In genomic region chr2:32464212-32464891, GRCm38 (mm10) we compare ENCODE assay signal across 10 mouse cellular contexts. TPM values are rescaled to one million over a fixed set of nuclear protein-coding genes. Genes with fewer than 3 reads are reported as not detected.
DNase-seq lines count a peak whose midpoint lies in the region; ATAC-seq lines count a peak whose summit lies in the region.
"Had no signal": no experiment of that assay in that cellular context is flagged by ENCODE, and none has a peak within 500 bp of the region (broad histone marks: within the 10 kb centered on the region; RNA-seq: fewer than 3 reads in every experiment).

No protein-coding gene starts in this region.

- H3K27ac ChIP-seq in lung, embryonic 16.5 days (ENCODE audit: low read length), result peak overlapping the region; percentile 66
- H3K27ac ChIP-seq in hindbrain, embryonic 11.5 days (ENCODE audit: low read depth, low read length), result no peak overlapping the region
- no peak overlapping the region for H3K27ac ChIP-seq in midbrain, embryonic 14.5 days (replicated peaks; ENCODE audit: low read depth, low read length)

- no peak overlapping the region for H3K4me2 ChIP-seq in lung, embryonic 16.5 days (ENCODE audit: low read depth, low read length)
- no peak overlapping the region for H3K4me2 ChIP-seq in hindbrain, embryonic 11.5 days (replicated peaks; ENCODE audit: low read depth, low read length)
- H3K4me2 ChIP-seq in midbrain, embryonic 14.5 days (ENCODE audit: low read length), result no peak overlapping the region

- H3K9me3 ChIP-seq in lung, embryonic 16.5 days (ENCODE audit: control insufficient read depth, low read length), result no peaks in the 10 kb centered on the region
- no peaks in the 10 kb centered on the region for H3K9me3 ChIP-seq in hindbrain, embryonic 11.5 days (ENCODE audit: control insufficient read depth, low read length)
- no peaks in the 10 kb centered on the region for H3K9me3 ChIP-seq in midbrain, embryonic 14.5 days (ENCODE audit: control insufficient read depth, low read length)

- ATAC-seq in lung, embryonic 16.5 days (ENCODE audit: low read depth), result peak; percentile 88
- ATAC-seq in hindbrain, embryonic 11.5 days (ENCODE audit: low FRiP score), result no peak
- ATAC-seq in midbrain, embryonic 14.5 days (ENCODE audit: low FRiP score, low TSS enrichment), result no peak
- ATAC-seq: Patski had no signal

- peaks cover 14% of the 10 kb centered on the region for H3K4me1 ChIP-seq in lung, embryonic 16.5 days (replicated peaks; ENCODE audit: control insufficient read depth, insufficient read depth, low read length)
- H3K4me1 ChIP-seq in hindbrain, embryonic 11.5 days (replicated peaks; ENCODE audit: control insufficient read depth, insufficient read depth, low read length), result no peaks in the 10 kb centered on the region
- no peaks in the 10 kb centered on the region for H3K4me1 ChIP-seq in midbrain, embryonic 14.5 days (ENCODE audit: control insufficient read depth, insufficient read depth, low read length)

- 17% methylated on average over 6 of the region's 6 CpGs for WGBS in lung, embryonic 16.5 days
- 83% methylated on average over 6 of the region's 6 CpGs for WGBS in hindbrain, embryonic 11.5 days
- 79% methylated on average over 6 of the region's 6 CpGs for WGBS in midbrain, embryonic 14.5 days

- H3K27me3 ChIP-seq in lung, embryonic 16.5 days (ENCODE audit: control insufficient read depth, insufficient read depth, low read depth, low read length), result no peaks in the 10 kb centered on the region
- H3K27me3 ChIP-seq in hindbrain, embryonic 11.5 days (ENCODE audit: control insufficient read depth, insufficient read depth, low read length), result no peaks in the 10 kb centered on the region
- no peaks in the 10 kb centered on the region for H3K27me3 ChIP-seq in midbrain, embryonic 14.5 days (ENCODE audit: control insufficient read depth, insufficient read depth, low read length)
- H3K27me3 ChIP-seq: Patski had no signal

- H3K9ac ChIP-seq in lung, embryonic 16.5 days (ENCODE audit: low read length), result no peak overlapping the region
- H3K9ac ChIP-seq in hindbrain, embryonic 11.5 days (ENCODE audit: low read depth, low read length), result no peak overlapping the region
- H3K9ac ChIP-seq in midbrain, embryonic 14.5 days (replicated peaks; ENCODE audit: low read length), result no peak overlapping the region

- no peak overlapping the region for H3K4me3 ChIP-seq in lung, embryonic 16.5 days (ENCODE audit: low read length)
- H3K4me3 ChIP-seq in hindbrain, embryonic 11.5 days (ENCODE audit: low read depth, low read length), result no peak overlapping the region
- H3K4me3 ChIP-seq in midbrain, embryonic 14.5 days (replicated peaks; ENCODE audit: low read depth, low read length), result no peak overlapping the region

- peak; percentile 29 for DNase-seq in thymus, postnatal 4 days
- no peak for DNase-seq in thymus, adult 18-20 months
- peak; percentile 63 for DNase-seq in induced T-regulatory cell, adult 2 months (ENCODE audit: low read depth)
- DNase-seq in hindbrain, embryonic 11.5 days (ENCODE audit: low spot score), result no peak
- no peak for DNase-seq in spleen, postnatal 10 days (ENCODE audit: low spot score in 2 of 2)
- DNase-seq in midbrain, embryonic 14.5 days, result no peak
- DNase-seq: gastrocnemius, postnatal 14 days; thymus, postnatal 14 days had no signal

- no peaks in the 10 kb centered on the region for H3K36me3 ChIP-seq in lung, embryonic 16.5 days (ENCODE audit: control insufficient read depth, insufficient read depth, low read length)
- no peaks in the 10 kb centered on the region for H3K36me3 ChIP-seq in hindbrain, embryonic 11.5 days (ENCODE audit: control insufficient read depth, insufficient read depth, low read length)
- no peaks in the 10 kb centered on the region for H3K36me3 ChIP-seq in midbrain, embryonic 14.5 days (ENCODE audit: control insufficient read depth, insufficient read depth, low read length)

RNA-seq across cellular contexts. Expression of gene Slc25a25, which starts 13.1 kb away (rescaled TPM):
- polyA plus RNA-seq in lung, embryonic 16.5 days (2015; fragmentation: Nextera tagmentation; extraction: Ambion mirVana), result 16.0 and 17.5 TPM in 2 replicates
- 19.5 and 28.4 TPM in 2 replicates for polyA plus RNA-seq in hindbrain, embryonic 11.5 days (2014; fragmentation: Nextera tagmentation; extraction: Ambion mirVana)
- 36.3 and 41.5 TPM in 2 replicates for polyA plus RNA-seq in midbrain, embryonic 14.5 days (2014; fragmentation: Nextera tagmentation; extraction: Ambion mirVana)

RNA-seq across cellular contexts. Expression of gene Naif1, which starts 14.1 kb away (rescaled TPM):
- 6.5 and 6.8 TPM in 2 replicates for polyA plus RNA-seq in lung, embryonic 16.5 days (2015; fragmentation: Nextera tagmentation; extraction: Ambion mirVana)
- 5.2 and 6.0 TPM in 2 replicates for polyA plus RNA-seq in hindbrain, embryonic 11.5 days (2014; fragmentation: Nextera tagmentation; extraction: Ambion mirVana)
- polyA plus RNA-seq in midbrain, embryonic 14.5 days (2014; fragmentation: Nextera tagmentation; extraction: Ambion mirVana), result 5.3 and 5.6 TPM in 2 replicates

Comparison
In these comparisons a context has a peak if more than half of its experiments do, and no peak if none do; other contexts are left out.
1. DNase-seq: peak in thymus, postnatal 4 days (single experiment) and induced T-regulatory cell, adult 2 months (single experiment); none in thymus, adult 18-20 months (0 of 2), hindbrain, embryonic 11.5 days (single experiment), spleen, postnatal 10 days (0 of 2) and midbrain, embryonic 14.5 days (single experiment).